Mouse (Mus musculus) ES-Bruce4 (cell line): ENCODE results near the gene Ranbp9.

Experiments used
- CTCF ChIP-seq: IDR thresholded peaks from one replicate; pipeline ENCODE4 v1.8.1; 2011; ENCODE audit warnings: low read depth, low read length
- POLR2A ChIP-seq: IDR thresholded peaks from one replicate; pipeline ENCODE4 v1.8.1; 2011; ENCODE audit warnings: low read length; ENCODE audit not compliant: insufficient read depth

- TF ChIP-seq CTCF (no peak), POLR2A (no peak)
Observed at GRCm38 (mm10) chr13:43397700-43398296, 83.3 kb downstream of the Ranbp9 start.
